Mouse (Mus musculus) lung, postnatal 0 days (tissue): ENCODE data around the gene Sptb. TPM values are rescaled to one million over a fixed set of nuclear protein-coding genes. Genes with fewer than 3 reads are reported as not detected.

Experiments used
- ATAC-seq: fragments of 200-750 bp; cut with Nextera tagmentation; 2 replicates; pipeline ENCODE4 v1.8.0; 2017; ENCODE audit warnings: moderate library complexity
- DNase-seq: peaks from one replicate; pipeline ENCODE4 v3.0.0-alpha.2; 2016; ENCODE audit warnings: low spot score
- H3K27ac ChIP-seq: fragments of 300-500 bp; sonication (generic); 2 replicates; pipeline ENCODE4 v1.5.1; 2014; ENCODE audit warnings: antibody characterized with exemption, mild to moderate bottlenecking, low read length, mixed read lengths
- H3K27me3 ChIP-seq: fragments of 300-500 bp; sonication (generic); replicated peaks from 2 replicates; pipeline ENCODE4 v1.6.1; 2014; ENCODE audit warnings: low read length, mixed read lengths; ENCODE audit not compliant: insufficient read depth
- H3K36me3 ChIP-seq: fragments of 300-500 bp; sonication (generic); 2 replicates; pipeline ENCODE4 v1.6.1; 2014; ENCODE audit warnings: low read length, mixed read lengths; ENCODE audit not compliant: insufficient read depth
- H3K4me1 ChIP-seq: fragments of 300-500 bp; sonication (generic); 2 replicates; pipeline ENCODE4 v1.6.1; 2014; ENCODE audit warnings: antibody characterized with exemption, low read depth, low read length, mixed read lengths; ENCODE audit not compliant: insufficient read depth
- H3K4me2 ChIP-seq: fragments of 300-500 bp; sonication (generic); replicated peaks from 2 replicates; pipeline ENCODE4 v1.6.1; 2014; ENCODE audit warnings: low read depth, mild to moderate bottlenecking, low read length, moderate library complexity, mixed read lengths
- H3K4me3 ChIP-seq: fragments of 300-500 bp; sonication (generic); 2 replicates; pipeline ENCODE4 v1.5.1; 2014; ENCODE audit warnings: low read depth, low read length
- H3K9ac ChIP-seq: fragments of 300-500 bp; sonication (generic); replicated peaks from 2 replicates; pipeline ENCODE4 v1.6.1; 2014; ENCODE audit warnings: low read depth, mild to moderate bottlenecking
- H3K9me3 ChIP-seq: fragments of 300-500 bp; sonication (generic); 2 replicates; pipeline ENCODE4 v1.6.1; 2016; ENCODE audit warnings: low read length, mixed read lengths
- CTCF ChIP-seq: IDR thresholded peaks from 2 replicates; pipeline ENCODE4 v1.5.1; 2016; ENCODE audit warnings: antibody characterized with exemption, mild to moderate bottlenecking
- EP300 ChIP-seq: IDR thresholded peaks from 2 replicates; pipeline ENCODE4 v1.6.1; 2016; ENCODE audit warnings: antibody characterized with exemption, mild to moderate bottlenecking, control low read depth
- WGBS: fragments of 180-500 bp; shearing (Covaris S2); extraction: QIAGEN DNeasy Blood & Tissue Kit; methylation state at CpG from one replicate; pipeline ENCODE4 v1.1.7; 2014; 5-methylcytosine and 5-hydroxymethylcytosine counted together
- microRNA-seq: library from miRNA; unstranded; fragments of <30 nt; microRNA quantifications from one replicate; pipeline ENCODE4, GENCODE M21; 2016
- polyA plus RNA-seq: library from polyadenylated mRNA; unstranded; fragments of >200 nt; fragmentation: Nextera tagmentation; extraction: Ambion mirVana; gene quantifications from 2 replicates; pipeline ENCODE4 v1.2.1, GENCODE M21; 2015

Gene Sptb
- polyA plus RNA-seq, 1 experiment from 2014 or later: 0.35 TPM

- TF ChIP-seq EP300: no peak
- TF ChIP-seq CTCF: no peak
- no peaks in the 10 kb centered on the region for H3K9me3 ChIP-seq
- peaks cover 24% of the 10 kb centered on the region for H3K27me3 ChIP-seq
- peak overlapping the region; percentile 43 for H3K9ac ChIP-seq
- DNase-seq: no peak
- H3K4me2 ChIP-seq: peak overlapping the region; percentile 91
- 1% methylated on average over 11 of the region's 11 CpGs for WGBS
- no peak for ATAC-seq
- H3K4me1 ChIP-seq: peaks cover 13% of the 10 kb centered on the region; the same call in 1 of the 2 replicates
- H3K36me3 ChIP-seq: no peaks in the 10 kb centered on the region
- H3K27ac ChIP-seq: peak overlapping the region; percentile 47; the same call in 1 of the 2 replicates
- peak overlapping the region; percentile 69 for H3K4me3 ChIP-seq
Measured at GRCm38 (mm10) chr12:76534233-76534632, 176.1 kb downstream of the Sptb start.

GRCm38 (mm10) chr12:76533377-76534222 is 176.7 kb downstream of the Sptb start:
- peaks cover 13% of the 10 kb centered on the region; the same call in 1 of the 2 replicates for H3K4me1 ChIP-seq
- ATAC-seq (peak; percentile 77), DNase-seq (peak; percentile 77)
- H3K9ac ChIP-seq: peak overlapping the region; percentile 43
- 1% methylated on average over 61 of the region's 74 CpGs for WGBS
- peaks cover 24% of the 10 kb centered on the region for H3K27me3 ChIP-seq
- TF ChIP-seq EP300: no peak
- TF ChIP-seq CTCF: no peak
- no peaks in the 10 kb centered on the region for H3K36me3 ChIP-seq
- H3K4me2 ChIP-seq: peak overlapping the region; percentile 91
- no peaks in the 10 kb centered on the region for H3K9me3 ChIP-seq
- peak overlapping the region; percentile 69 for H3K4me3 ChIP-seq
- H3K27ac ChIP-seq: peak overlapping the region; percentile 47; the same call in 1 of the 2 replicates

DNA sequence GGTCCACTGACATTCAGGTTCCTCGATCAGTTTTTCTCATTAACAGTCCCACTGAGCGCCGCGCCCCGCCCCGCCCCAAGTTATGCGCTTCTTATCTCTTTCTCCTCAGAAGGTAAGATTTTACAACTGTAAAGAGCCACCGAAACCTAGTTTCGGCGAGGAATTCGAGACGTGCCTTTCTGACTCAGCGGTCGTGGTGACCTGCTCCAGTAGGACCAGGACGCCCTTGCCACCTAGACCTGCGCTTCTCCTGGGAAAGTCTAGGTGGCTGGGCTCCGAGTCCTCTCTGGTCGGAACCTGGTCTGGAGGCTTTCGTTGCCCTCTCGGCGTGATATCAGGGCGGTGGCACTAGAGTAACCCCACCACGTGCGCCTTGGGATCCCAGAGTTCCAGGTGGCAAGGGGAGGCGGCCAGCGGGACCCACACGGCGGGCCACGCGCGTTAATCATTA is 177.4 kb downstream of the Sptb start:
- TF ChIP-seq CTCF (no peak), EP300 (no peak)
- no peaks in the 10 kb centered on the region for H3K36me3 ChIP-seq
- H3K27me3 ChIP-seq: peaks cover 24% of the 10 kb centered on the region
- DNase-seq: no peak
- ATAC-seq: no peak
- H3K4me1 ChIP-seq: peaks cover 13% of the 10 kb centered on the region; the same call in 1 of the 2 replicates
- WGBS: under 1% methylated on average over 31 of the region's 31 CpGs
- H3K9ac ChIP-seq: peak overlapping the region; percentile 43; the same call in 1 of the 2 replicates
- H3K4me2 ChIP-seq: peak overlapping the region; percentile 91
- H3K4me3 ChIP-seq: peak overlapping the region; percentile 69
- H3K27ac ChIP-seq: no peak overlapping the region
- no peaks in the 10 kb centered on the region for H3K9me3 ChIP-seq

DNA sequence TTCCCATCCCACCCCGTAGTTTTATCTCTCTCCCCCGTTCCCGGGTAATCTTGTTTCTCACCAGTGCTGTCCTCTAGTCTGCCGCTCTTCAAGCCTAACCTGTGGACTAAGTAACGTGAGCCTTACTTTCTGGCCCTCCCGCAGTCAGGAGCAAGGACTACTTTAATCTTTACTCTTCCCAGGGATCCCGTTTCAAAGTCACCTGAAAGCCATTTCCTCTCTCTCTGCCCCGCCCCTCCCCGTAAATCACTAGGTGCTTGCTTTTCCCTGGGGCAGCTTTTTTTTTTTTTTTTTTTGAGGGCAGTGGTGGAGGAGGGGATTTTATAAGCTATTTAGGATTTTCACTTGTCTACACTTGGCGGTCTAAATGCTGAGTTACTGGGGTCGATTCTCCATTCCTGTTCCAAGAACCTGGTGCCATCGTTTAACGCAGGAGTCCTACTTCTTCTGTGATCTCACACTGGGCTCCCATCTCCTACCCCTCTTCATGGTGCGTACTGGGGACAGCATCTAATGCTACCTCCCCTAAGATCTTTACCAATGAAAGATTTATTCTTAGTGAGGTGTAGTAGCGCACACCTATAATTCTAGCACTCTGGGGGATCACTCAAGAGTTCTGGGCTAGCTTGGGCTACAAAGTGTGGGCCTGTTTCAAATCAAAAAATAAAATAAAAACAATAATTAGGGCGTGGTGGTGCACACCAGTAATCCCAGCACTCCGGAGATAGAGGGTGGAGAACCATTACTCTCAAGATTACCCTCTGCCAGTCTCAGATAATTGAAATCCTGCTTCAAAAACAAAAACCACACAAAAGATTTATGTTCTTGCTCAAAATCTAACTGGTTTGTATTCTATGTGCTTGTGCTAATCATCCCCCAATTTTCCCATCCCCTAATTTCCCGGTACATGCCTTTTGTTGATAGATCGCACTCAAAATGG is 178.1 kb downstream of the Sptb start:
- WGBS: 11% methylated on average over 19 of the region's 19 CpGs
- no peaks in the 10 kb centered on the region for H3K36me3 ChIP-seq
- peak overlapping the region; percentile 91 for H3K4me2 ChIP-seq
- no peaks in the 10 kb centered on the region for H3K9me3 ChIP-seq
- no peak for DNase-seq
- H3K9ac ChIP-seq: no peak overlapping the region
- TF ChIP-seq EP300: no peak
- TF ChIP-seq CTCF: no peak
- ATAC-seq: no peak
- H3K4me1 ChIP-seq: peaks cover 13% of the 10 kb centered on the region
- H3K4me3 ChIP-seq: peak overlapping the region; percentile 69
- H3K27me3 ChIP-seq: peaks cover 24% of the 10 kb centered on the region
- no peak overlapping the region for H3K27ac ChIP-seq

DNA sequence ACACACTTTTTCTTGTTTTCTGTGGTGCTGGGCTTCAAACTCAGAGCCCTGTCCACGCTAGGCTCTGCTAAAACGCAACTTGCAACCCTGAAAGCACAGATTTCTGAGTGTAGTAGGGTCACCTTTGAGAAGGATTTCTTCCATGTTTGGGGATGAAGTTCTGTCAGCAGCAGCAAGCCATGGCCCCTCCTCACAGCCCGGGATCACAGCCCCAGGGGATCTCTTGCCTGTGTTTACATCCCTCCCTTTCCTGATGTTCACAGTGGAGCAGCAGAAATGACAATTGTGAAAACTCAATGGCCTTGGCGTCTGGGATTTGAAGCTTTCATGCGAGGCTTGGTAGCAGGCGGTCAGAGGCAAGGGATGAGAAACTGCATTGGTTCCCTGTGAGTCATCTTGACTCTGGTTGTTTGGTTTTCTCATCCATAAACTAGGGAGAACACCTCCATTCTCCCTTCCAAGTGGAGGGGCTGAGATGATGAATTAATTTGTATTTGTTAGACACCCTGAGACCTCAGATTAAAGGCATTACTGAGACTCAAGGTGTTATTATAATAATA is 179.7 kb downstream of the Sptb start, which contains the start of gene Plekhg3:
Plekhg3 (plus strand) TSS at position 312 of the 560 bp plus-strand sequence.
- Histone ChIP-seq H3K27me3 (peaks cover 22% of the 10 kb centered on the region), H3K4me3 (no peak within 1 kb of the TSS), H3K4me1 (peaks cover 13% of the 10 kb centered on the region), H3K9me3 (no peaks in the 10 kb centered on the region), H3K4me2 (no peak within 1 kb of the TSS), H3K9ac (no peak within 1 kb of the TSS), H3K27ac (no peak within 1 kb of the TSS), H3K36me3 (no peaks in the 10 kb centered on the region)
- WGBS: 60% methylated on average over 6 of the region's 6 CpGs
- ATAC-seq: no peak
- TF ChIP-seq CTCF (no peak), EP300 (no peak)
- no peak for DNase-seq

Small RNA genes lying within 50 kb of the gene (microRNA-seq; reads per million reads assigned to microRNA genes)
- gene Mir5135: not detected

Other genes with a start within 250 kb of the Sptb start
- gene Plekhg3, start 179.7 kb downstream of the Sptb start, polyA plus RNA-seq: 2.1 and 2.9 TPM in 2 replicates
- gene Churc1, start 55.0 kb upstream of the Sptb start, polyA plus RNA-seq: 109 and 114 TPM in 2 replicates
- gene Fntb, start 55.0 kb upstream of the Sptb start, polyA plus RNA-seq: 15.8 and 18.9 TPM in 2 replicates
- 21.3 TPM in 2 replicates for gene Gpx2, start 85.0 kb upstream of the Sptb start, polyA plus RNA-seq
- gene Rab15, start 112.4 kb upstream of the Sptb start, polyA plus RNA-seq: 20.7 and 22.6 TPM in 2 replicates